Mouse (Mus musculus): Measurements from ENCODE around the gene Rpl9.

GRCm38 (mm10) chr5:65356851-65357250, 34.4 kb downstream of the Rpl9 start:
- TF ChIP-seq CTCF (IDR thresholded peaks at IDR 0.05; ENCODE audit: low read depth), result no peak
- no peak for TF ChIP-seq EP300 (IDR thresholded peaks at IDR 0.05; ENCODE audit: low read depth)

Measured in heart, postnatal 0 days (tissue).